Mouse (Mus musculus): ENCODE data around the gene Tst. TPM values are rescaled to one million over a fixed set of nuclear protein-coding genes. Genes with fewer than 3 reads are reported as not detected.

Tst gene
- polyA plus RNA-seq, 1 experiment from 2014 or later: 52.1 TPM

DNA sequence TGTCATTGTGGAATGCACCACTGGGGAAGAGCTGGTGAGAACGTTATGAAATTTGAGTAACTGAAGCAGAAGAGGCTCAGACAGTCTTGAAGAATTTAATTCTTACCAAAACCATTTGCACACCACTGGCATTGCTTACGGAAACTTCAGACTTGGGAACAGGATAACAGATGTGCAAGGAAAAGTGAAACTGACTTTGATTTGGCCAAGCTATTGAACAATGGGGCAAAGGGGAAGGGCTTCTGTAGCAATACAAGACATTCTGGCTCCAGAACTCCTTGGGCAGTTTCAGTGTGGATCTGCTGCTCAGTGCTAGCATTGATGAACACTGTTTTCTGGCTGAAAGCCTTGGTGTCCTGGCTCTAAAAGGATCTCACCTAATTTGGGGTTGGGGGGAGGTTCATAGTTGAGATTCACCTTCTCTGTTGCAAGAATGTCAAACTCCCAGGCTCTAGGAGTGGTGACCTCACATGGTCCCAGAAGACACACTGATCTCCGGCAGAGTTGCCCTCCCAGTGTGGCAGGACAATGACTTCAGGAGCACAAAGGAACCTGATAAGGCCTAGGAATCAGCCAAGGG lies 54.0 kb downstream of the Tst start:
- H3K27me3 ChIP-seq: no peaks in the 10 kb centered on the region
- H3K4me2 ChIP-seq: no peak overlapping the region
- H3K27ac ChIP-seq: no peak overlapping the region
- WGBS: 64% methylated on average over 3 of the region's 3 CpGs
- no peak overlapping the region for H3K9ac ChIP-seq
- H3K4me1 ChIP-seq: no peaks in the 10 kb centered on the region
- H3K9me3 ChIP-seq (replicated peaks): no peaks in the 10 kb centered on the region
- H3K36me3 ChIP-seq: no peaks in the 10 kb centered on the region
- no peak overlapping the region for H3K4me3 ChIP-seq (replicated peaks)
- ATAC-seq (replicated peaks; ENCODE audit: low FRiP score): no peak

Other genes with a start within 250 kb of the Tst start
- 88.8 and 90.2 TPM in 2 replicates for gene Ift27, start 231.8 kb downstream of the Tst start, polyA plus RNA-seq (2015; fragmentation: Nextera tagmentation; extraction: Ambion mirVana)
- gene Pvalb, start 199.5 kb downstream of the Tst start, polyA plus RNA-seq (2015; fragmentation: Nextera tagmentation; extraction: Ambion mirVana): not detected in 2 replicates
- gene Ncf4, start 161.1 kb downstream of the Tst start, polyA plus RNA-seq (2015; fragmentation: Nextera tagmentation; extraction: Ambion mirVana): 3.5 and 4.0 TPM in 2 replicates
- 0.19 and 0.35 TPM in 2 replicates for gene Csf2rb2, start 100.2 kb downstream of the Tst start, polyA plus RNA-seq (2015; fragmentation: Nextera tagmentation; extraction: Ambion mirVana)
- gene Csf2rb, start 80.2 kb downstream of the Tst start, polyA plus RNA-seq (2015; fragmentation: Nextera tagmentation; extraction: Ambion mirVana): 1.2 TPM in 2 replicates
- not detected in 2 replicates for gene Tex33, start 10.0 kb downstream of the Tst start, polyA plus RNA-seq (2015; fragmentation: Nextera tagmentation; extraction: Ambion mirVana)
- 3.3 and 4.1 TPM in 2 replicates for gene Mpst, start 509 bp upstream of the Tst start, polyA plus RNA-seq (2015; fragmentation: Nextera tagmentation; extraction: Ambion mirVana)
- 40.0 and 45.8 TPM in 2 replicates for gene Kctd17, start 22.7 kb upstream of the Tst start, polyA plus RNA-seq (2015; fragmentation: Nextera tagmentation; extraction: Ambion mirVana)
- 0.31 and 1.0 TPM in 2 replicates for gene Tmprss6, start 62.7 kb upstream of the Tst start, polyA plus RNA-seq (2015; fragmentation: Nextera tagmentation; extraction: Ambion mirVana)
- 0.44 and 0.60 TPM in 2 replicates for gene Il2rb, start 89.4 kb upstream of the Tst start, polyA plus RNA-seq (2015; fragmentation: Nextera tagmentation; extraction: Ambion mirVana)
- gene C1qtnf6, start 125.5 kb upstream of the Tst start, polyA plus RNA-seq (2015; fragmentation: Nextera tagmentation; extraction: Ambion mirVana): 27.7 and 30.4 TPM in 2 replicates
- 0.30 and 0.58 TPM in 2 replicates for gene Sstr3, start 138.8 kb upstream of the Tst start, polyA plus RNA-seq (2015; fragmentation: Nextera tagmentation; extraction: Ambion mirVana)
- 8.1 and 11.1 TPM in 2 replicates for gene Rac2, start 166.9 kb upstream of the Tst start, polyA plus RNA-seq (2015; fragmentation: Nextera tagmentation; extraction: Ambion mirVana)
- 7.1 and 8.1 TPM in 2 replicates for gene Cyth4, start 191.1 kb upstream of the Tst start, polyA plus RNA-seq (2015; fragmentation: Nextera tagmentation; extraction: Ambion mirVana)

Data from kidney, embryonic 15.5 days (tissue).